Mouse (Mus musculus): ENCODE measurements around the gene Cfap58. TPM values are rescaled to one million over a fixed set of nuclear protein-coding genes. Genes with fewer than 3 reads are reported as not detected.
A peak's percentile ranks its signal among the peaks of the same experiment; 100 is the strongest.

Gene Cfap58
- polyA plus RNA-seq, 1 experiment from 2014 or later: 0.27 TPM

- Histone ChIP-seq H3K9me3 (no peaks in the 10 kb centered on the region), H3K27me3 (no peaks in the 10 kb centered on the region), H3K4me3 (no peak overlapping the region), H3K4me1 (peaks cover 32% of the 10 kb centered on the region), H3K9ac (replicated peaks) (no peak overlapping the region), H3K4me2 (replicated peaks) (no peak overlapping the region), H3K36me3 (no peaks in the 10 kb centered on the region), H3K27ac (replicated peaks) (no peak overlapping the region)
- 92% methylated on average over 4 of the region's 4 CpGs for WGBS
- no peak for ATAC-seq (ENCODE audit: low FRiP score, low read depth)
Measured at GRCm38 (mm10) chr19:47905081-47905480, 32.4 kb upstream of the Cfap58 start.

- Histone ChIP-seq H3K36me3 (no peaks in the 10 kb centered on the region), H3K4me1 (peaks cover 37% of the 10 kb centered on the region), H3K9me3 (no peaks in the 10 kb centered on the region), H3K27ac (replicated peaks) (no peak overlapping the region), H3K27me3 (no peaks in the 10 kb centered on the region), H3K4me3 (no peak overlapping the region), H3K4me2 (replicated peaks) (no peak overlapping the region), H3K9ac (replicated peaks) (no peak overlapping the region)
- no peak for ATAC-seq (ENCODE audit: low FRiP score, low read depth)
- 91% methylated on average over 5 of the region's 5 CpGs for WGBS
Measured at GRCm38 (mm10) chr19:47905603-47906002, 31.9 kb upstream of the Cfap58 start.

GRCm38 (mm10) chr19:47907596-47907995, 29.9 kb upstream of the Cfap58 start:
- Histone ChIP-seq H3K27ac (replicated peaks) (no peak overlapping the region), H3K36me3 (no peaks in the 10 kb centered on the region), H3K9ac (replicated peaks) (no peak overlapping the region), H3K4me2 (replicated peaks) (no peak overlapping the region), H3K4me3 (no peak overlapping the region), H3K9me3 (no peaks in the 10 kb centered on the region), H3K4me1 (peaks cover 42% of the 10 kb centered on the region), H3K27me3 (no peaks in the 10 kb centered on the region)
- ATAC-seq (ENCODE audit: low FRiP score, low read depth): no peak
- WGBS: 93% methylated on average over 9 of the region's 9 CpGs

- H3K4me1 ChIP-seq: peaks cover 31% of the 10 kb centered on the region
- no peaks in the 10 kb centered on the region for H3K27me3 ChIP-seq
- H3K27ac ChIP-seq (replicated peaks): peak overlapping the region; percentile 96
- peak overlapping the region; percentile 31 for H3K4me3 ChIP-seq
- 22% methylated on average over 6 of the region's 6 CpGs for WGBS
- peak overlapping the region; percentile 66 for H3K9ac ChIP-seq (replicated peaks)
- no peaks in the 10 kb centered on the region for H3K9me3 ChIP-seq
- ATAC-seq (ENCODE audit: low FRiP score, low read depth): peak; percentile 52
- no peaks in the 10 kb centered on the region for H3K36me3 ChIP-seq
- peak overlapping the region; percentile 61 for H3K4me2 ChIP-seq (replicated peaks)
Measured at GRCm38 (mm10) chr19:47908961-47909371, 28.5 kb upstream of the Cfap58 start.

GRCm38 (mm10) chr19:47909387-47910116, 27.9 kb upstream of the Cfap58 start:
- Histone ChIP-seq H3K9me3 (no peaks in the 10 kb centered on the region), H3K27ac (replicated peaks) (peak overlapping the region; percentile 96), H3K36me3 (no peaks in the 10 kb centered on the region), H3K4me3 (peak overlapping the region; percentile 31), H3K4me2 (replicated peaks) (peak overlapping the region; percentile 61), H3K27me3 (no peaks in the 10 kb centered on the region), H3K9ac (replicated peaks) (peak overlapping the region; percentile 66), H3K4me1 (peaks cover 31% of the 10 kb centered on the region)
- peak; percentile 86 for ATAC-seq (ENCODE audit: low FRiP score, low read depth)
- 1% methylated on average over 10 of the region's 10 CpGs for WGBS

GRCm38 (mm10) chr19:47910117-47910618, 27.3 kb upstream of the Cfap58 start:
- Histone ChIP-seq H3K4me2 (replicated peaks) (peak overlapping the region; percentile 61), H3K4me3 (peak overlapping the region; percentile 31; the same call in 1 of the 2 replicates), H3K27me3 (no peaks in the 10 kb centered on the region), H3K9ac (replicated peaks) (peak overlapping the region; percentile 66), H3K9me3 (no peaks in the 10 kb centered on the region), H3K27ac (replicated peaks) (peak overlapping the region; percentile 96), H3K4me1 (peaks cover 32% of the 10 kb centered on the region), H3K36me3 (no peaks in the 10 kb centered on the region)
- WGBS: 73% methylated on average over 2 of the region's 4 CpGs
- ATAC-seq (ENCODE audit: low FRiP score, low read depth): peak; percentile 14; the same call in 1 of the 2 replicates

- H3K9me3 ChIP-seq: no peaks in the 10 kb centered on the region
- no peak overlapping the region for H3K9ac ChIP-seq (replicated peaks)
- no peaks in the 10 kb centered on the region for H3K36me3 ChIP-seq
- H3K27me3 ChIP-seq: no peaks in the 10 kb centered on the region
- ATAC-seq (ENCODE audit: low FRiP score, low read depth): no peak
- H3K4me1 ChIP-seq: peaks cover 36% of the 10 kb centered on the region
- H3K27ac ChIP-seq (replicated peaks): peak overlapping the region; percentile 96
- 91% methylated on average over 4 of the region's 4 CpGs for WGBS
- H3K4me2 ChIP-seq (replicated peaks): no peak overlapping the region
- H3K4me3 ChIP-seq: no peak overlapping the region
Measured at GRCm38 (mm10) chr19:47910751-47911150, 26.7 kb upstream of the Cfap58 start.

- H3K4me3 ChIP-seq: no peak overlapping the region
- no peak overlapping the region for H3K4me2 ChIP-seq (replicated peaks)
- H3K36me3 ChIP-seq: no peaks in the 10 kb centered on the region
- 93% methylated on average over 7 of the region's 7 CpGs for WGBS
- no peaks in the 10 kb centered on the region for H3K27me3 ChIP-seq
- H3K27ac ChIP-seq (replicated peaks): no peak overlapping the region
- no peak overlapping the region for H3K9ac ChIP-seq (replicated peaks)
- no peaks in the 10 kb centered on the region for H3K9me3 ChIP-seq
- ATAC-seq (ENCODE audit: low FRiP score, low read depth): no peak
- H3K4me1 ChIP-seq: peaks cover 51% of the 10 kb centered on the region
Measured at GRCm38 (mm10) chr19:47913344-47913743, 24.1 kb upstream of the Cfap58 start.

- WGBS: 94% methylated on average over 4 of the region's 4 CpGs
- Histone ChIP-seq H3K27me3 (no peaks in the 10 kb centered on the region), H3K36me3 (no peaks in the 10 kb centered on the region), H3K4me3 (no peak overlapping the region), H3K9me3 (no peaks in the 10 kb centered on the region), H3K4me2 (replicated peaks) (no peak overlapping the region), H3K9ac (replicated peaks) (no peak overlapping the region), H3K27ac (replicated peaks) (no peak overlapping the region), H3K4me1 (peaks cover 43% of the 10 kb centered on the region)
- no peak for ATAC-seq (ENCODE audit: low FRiP score, low read depth)
Measured at GRCm38 (mm10) chr19:47914191-47914590, 23.3 kb upstream of the Cfap58 start.

GRCm38 (mm10) chr19:47915251-47915650, 22.2 kb upstream of the Cfap58 start:
- 77% methylated on average over 4 of the region's 4 CpGs for WGBS
- no peaks in the 10 kb centered on the region for H3K36me3 ChIP-seq
- H3K4me3 ChIP-seq: no peak overlapping the region
- no peak overlapping the region for H3K27ac ChIP-seq (replicated peaks)
- no peak overlapping the region for H3K4me2 ChIP-seq (replicated peaks)
- H3K9me3 ChIP-seq: no peaks in the 10 kb centered on the region
- ATAC-seq (ENCODE audit: low FRiP score, low read depth): no peak
- peaks cover 38% of the 10 kb centered on the region for H3K4me1 ChIP-seq
- H3K9ac ChIP-seq (replicated peaks): no peak overlapping the region
- no peaks in the 10 kb centered on the region for H3K27me3 ChIP-seq

- H3K27ac ChIP-seq (replicated peaks): no peak overlapping the region
- WGBS: 11% methylated on average over 4 of the region's 4 CpGs
Measured at GRCm38 (mm10) chr19:47917396-47917795, 20.1 kb upstream of the Cfap58 start.

GRCm38 (mm10) chr19:47918016-47918415, 19.5 kb upstream of the Cfap58 start:
- Histone ChIP-seq H3K27ac (replicated peaks) (no peak overlapping the region; the same call in 1 of the 2 replicates), H3K36me3 (no peaks in the 10 kb centered on the region), H3K9ac (replicated peaks) (peak overlapping the region; percentile 92; the same call in 1 of the 2 replicates), H3K4me3 (peak overlapping the region; percentile 78), H3K9me3 (no peaks in the 10 kb centered on the region), H3K4me2 (replicated peaks) (peak overlapping the region; percentile 81), H3K27me3 (no peaks in the 10 kb centered on the region), H3K4me1 (peaks cover 29% of the 10 kb centered on the region)
- 17% methylated on average over 9 of the region's 9 CpGs for WGBS
- ATAC-seq (ENCODE audit: low FRiP score, low read depth): no peak

More at GRCm38 (mm10) chr19:47917396-47917795, 20.1 kb upstream of the Cfap58 start:
- peak overlapping the region; percentile 92; the same call in 1 of the 2 replicates for H3K9ac ChIP-seq (replicated peaks)
- H3K4me2 ChIP-seq (replicated peaks): peak overlapping the region; percentile 81
- no peaks in the 10 kb centered on the region for H3K27me3 ChIP-seq
- no peak for ATAC-seq (ENCODE audit: low FRiP score, low read depth)
- H3K36me3 ChIP-seq: no peaks in the 10 kb centered on the region
- no peaks in the 10 kb centered on the region for H3K9me3 ChIP-seq
- peaks cover 29% of the 10 kb centered on the region for H3K4me1 ChIP-seq
- peak overlapping the region; percentile 78 for H3K4me3 ChIP-seq

Measured in midbrain, embryonic 12.5 days (tissue).